8 mouse cellular contexts compared by ENCODE assay signal in the genomic region with DNA sequence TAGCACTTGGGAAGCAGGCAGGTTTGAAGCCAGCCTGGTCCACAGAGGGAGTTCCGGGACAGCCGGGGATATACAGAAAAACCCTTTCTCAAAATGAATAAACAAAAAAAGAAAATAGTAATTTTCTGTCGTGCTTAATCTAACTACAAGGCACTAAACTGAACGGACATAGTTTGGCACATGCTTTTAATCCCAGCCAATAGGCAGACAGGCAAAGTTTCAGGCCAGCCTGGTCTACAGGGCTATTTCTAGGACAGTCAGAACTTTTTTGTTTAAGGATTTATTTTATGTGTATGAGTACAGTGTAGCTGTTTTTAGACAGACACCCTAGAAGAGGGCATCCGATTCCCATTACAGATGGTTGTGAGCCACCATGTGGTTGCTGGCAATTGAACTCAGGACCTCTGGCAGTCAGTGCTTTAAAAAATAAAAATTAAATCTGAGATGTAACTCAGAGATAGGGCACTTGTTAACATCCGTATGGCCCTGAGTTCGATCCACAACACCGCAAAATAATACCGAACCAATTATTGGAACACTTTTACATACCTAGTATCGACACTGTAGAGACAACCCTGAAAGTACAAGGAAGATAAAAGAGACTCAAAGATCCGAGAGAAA. TPM values are rescaled to one million over a fixed set of nuclear protein-coding genes. Genes with fewer than 3 reads are reported as not detected.
DNase-seq lines count a peak whose midpoint lies in the region; ATAC-seq and TF ChIP-seq lines count a peak whose summit lies in the region.

No protein-coding gene starts in this region.

- no peak for DNase-seq in layer of hippocampus, adult 2 months (ENCODE audit: low spot score in 2 of 2)
- DNase-seq in layer of hippocampus, postnatal 10 days (ENCODE audit: low spot score in 2 of 2): no peak
- peak; percentile 33 for DNase-seq in brain, embryonic 14.5 days (ENCODE audit: low read depth)
- DNase-seq in lung, postnatal 10 days: peak; percentile 6
- DNase-seq in T-cell, adult 2 months (ENCODE audit: low spot score): no peak
- DNase-seq in gastrocnemius, postnatal 10 days: no peak
- no peak for DNase-seq in left cerebral cortex, postnatal 36 days (ENCODE audit: low spot score in 2 of 2)

- peaks cover 35% of the 10 kb centered on the region for H3K4me1 ChIP-seq in heart, embryonic 16.5 days (ENCODE audit: control insufficient read depth, insufficient read depth, low read length)

- no peak for TF ChIP-seq CTCF in layer of hippocampus, adult 2 months (conservative IDR thresholded peaks at IDR 0.05)
- no peak for TF ChIP-seq CTCF in brain, embryonic 14.5 days (IDR thresholded peaks at IDR 0.05; ENCODE audit: borderline replicate concordance, extremely low read depth, insufficient read depth, insufficient read length)

- no peaks in the 10 kb centered on the region for H3K9me3 ChIP-seq in heart, embryonic 16.5 days (replicated peaks; ENCODE audit: control insufficient read depth, low read length)

- WGBS in heart, embryonic 16.5 days: 10% methylated on average over 11 of the region's 11 CpGs

- H3K9ac ChIP-seq in heart, embryonic 16.5 days (ENCODE audit: low read length): peak overlapping the region; percentile 88

- H3K36me3 ChIP-seq in heart, embryonic 16.5 days (ENCODE audit: control insufficient read depth, insufficient read depth): no peaks in the 10 kb centered on the region

- peak overlapping the region; percentile 95 for H3K4me3 ChIP-seq in layer of hippocampus, adult 2 months
- H3K4me3 ChIP-seq in heart, embryonic 16.5 days (ENCODE audit: low read length): peak overlapping the region; percentile 100

- H3K27ac ChIP-seq in layer of hippocampus, adult 2 months: peak overlapping the region; percentile 89
- H3K27ac ChIP-seq in heart, embryonic 16.5 days (ENCODE audit: low read length): peak overlapping the region; percentile 81

- no peaks in the 10 kb centered on the region for H3K27me3 ChIP-seq in heart, embryonic 16.5 days (ENCODE audit: control insufficient read depth, insufficient read depth, low read length)

- intact Hi-C loops in left cerebral cortex, postnatal 36 days (cut with DNase I): no loop called here

- peak overlapping the region; percentile 74 for H3K4me2 ChIP-seq in heart, embryonic 16.5 days (ENCODE audit: low read depth, low read length)

- TF ChIP-seq POLR2A in brain, embryonic 14.5 days (IDR thresholded peaks at IDR 0.05; ENCODE audit: borderline replicate concordance, extremely low read depth, insufficient read depth, insufficient read length, poor library complexity, severe bottlenecking): no peak

- ATAC-seq in heart, embryonic 16.5 days (replicated peaks; ENCODE audit: extremely low read depth, insufficient read depth, low FRiP score): no peak

RNA-seq across cellular contexts. Expression of gene Srsf4, which starts 0.6 kb away (rescaled TPM):
- 10 to 100 TPM; 67.3 to 75.0 TPM for total RNA-seq in layer of hippocampus, adult 2 months (2021)
- 10 to 100 TPM; 74.4 to 77.1 TPM for total RNA-seq in layer of hippocampus, postnatal 10 days (2021)
- 93.0 and 117 TPM in 2 replicates for polyA plus RNA-seq in brain, embryonic 14.5 days (2012; rRNA removed)
- polyA plus RNA-seq in heart, embryonic 16.5 days (2015; fragmentation: Nextera tagmentation; extraction: Ambion mirVana): 74.4 and 76.8 TPM in 2 replicates
- 10 to 100 TPM; 43.0 to 57.9 TPM for total RNA-seq in gastrocnemius, postnatal 10 days (2021)
- total RNA-seq in left cerebral cortex, postnatal 36 days (2021): 10 to 100 TPM; 70.3 to 76.8 TPM

RNA-seq across cellular contexts. Expression of gene Mecr, which starts 29.5 kb away (rescaled TPM):
- total RNA-seq in layer of hippocampus, adult 2 months (2021): 10 to 100 TPM; 33.1 to 35.8 TPM
- total RNA-seq in layer of hippocampus, postnatal 10 days (2021): 10 to 100 TPM; 33.8 to 38.2 TPM
- polyA plus RNA-seq in brain, embryonic 14.5 days (2012; rRNA removed): 28.8 and 34.4 TPM in 2 replicates
- 45.6 and 48.4 TPM in 2 replicates for polyA plus RNA-seq in heart, embryonic 16.5 days (2015; fragmentation: Nextera tagmentation; extraction: Ambion mirVana)
- total RNA-seq in gastrocnemius, postnatal 10 days (2021): 10 to 100 TPM; 19.0 to 22.4 TPM
- total RNA-seq in left cerebral cortex, postnatal 36 days (2021): 10 to 100 TPM; 27.1 to 32.4 TPM

RNA-seq across cellular contexts. Expression of gene Ptpru, which starts 34.7 kb away (rescaled TPM):
- total RNA-seq in layer of hippocampus, adult 2 months (2021): 100 to 1,000 TPM; 101 to 108 TPM
- 10 to 100 TPM; 79.5 to 85.9 TPM for total RNA-seq in layer of hippocampus, postnatal 10 days (2021)
- 35.7 and 37.2 TPM in 2 replicates for polyA plus RNA-seq in brain, embryonic 14.5 days (2012; rRNA removed)
- 1.5 and 2.4 TPM in 2 replicates for polyA plus RNA-seq in heart, embryonic 16.5 days (2015; fragmentation: Nextera tagmentation; extraction: Ambion mirVana)
- total RNA-seq in gastrocnemius, postnatal 10 days (2021): 1 to 10 TPM; 1.3 to 1.8 TPM
- 10 to 100 TPM; 44.6 to 57.4 TPM for total RNA-seq in left cerebral cortex, postnatal 36 days (2021)

RNA-seq across cellular contexts. Expression of gene Tmem200b, which starts 48.8 kb away (rescaled TPM):
- 1 to 10 TPM; 1.5 to 1.7 TPM for total RNA-seq in layer of hippocampus, adult 2 months (2021)
- total RNA-seq in layer of hippocampus, postnatal 10 days (2021): 1 to 10 TPM; 1.8 to 2.4 TPM
- 1.0 and 1.1 TPM in 2 replicates for polyA plus RNA-seq in brain, embryonic 14.5 days (2012; rRNA removed)
- polyA plus RNA-seq in heart, embryonic 16.5 days (2015; fragmentation: Nextera tagmentation; extraction: Ambion mirVana): 0.30 and 0.56 TPM in 2 replicates
- 1 to 10 TPM; 6.3 to 7.1 TPM for total RNA-seq in gastrocnemius, postnatal 10 days (2021)
- total RNA-seq in left cerebral cortex, postnatal 36 days (2021): 10 to 100 TPM in 1 of 2 experiments, 1 to 10 TPM in 1; 8.2 to 11.0 TPM

Comparison
In these comparisons a context has a peak if more than half of its experiments do, and no peak if none do; other contexts are left out.
1. DNase-seq: peak in brain, embryonic 14.5 days (single experiment) and lung, postnatal 10 days (single experiment); none in layer of hippocampus, adult 2 months (0 of 2), layer of hippocampus, postnatal 10 days (0 of 2), T-cell, adult 2 months (single experiment), gastrocnemius, postnatal 10 days (single experiment) and left cerebral cortex, postnatal 36 days (0 of 2).
2. RNA of gene Ptpru, which starts 34.7 kb away (total RNA-seq): 101 to 108 TPM in layer of hippocampus, adult 2 months, 79.5 to 85.9 TPM in layer of hippocampus, postnatal 10 days and 44.6 to 57.4 TPM in left cerebral cortex, postnatal 36 days; 1.3 to 1.8 TPM in gastrocnemius, postnatal 10 days; every median in the first group is over 10 times any median in the second.